In the genomic region with DNA sequence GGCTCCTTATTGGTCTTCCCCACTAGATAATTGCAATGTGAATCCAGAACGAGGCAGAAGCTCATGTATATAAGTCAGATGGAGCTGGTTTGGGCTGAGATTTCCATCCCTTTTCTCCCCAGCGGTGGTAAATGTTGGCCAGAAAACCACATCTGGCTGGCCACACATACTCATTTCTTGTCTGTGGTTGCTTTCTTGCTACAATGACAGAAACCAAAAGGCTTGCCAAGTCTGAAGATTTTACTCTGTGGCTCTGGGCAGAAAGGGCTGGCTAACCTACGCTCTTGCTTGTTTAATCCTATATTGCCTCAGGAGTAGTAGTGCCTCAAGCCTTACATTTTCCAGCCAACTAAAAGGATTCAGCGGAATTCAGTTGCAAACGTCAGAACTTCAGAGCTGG, we compare ENCODE assay signal across 16 mouse cellular contexts.
"Had no signal": no experiment of that assay in that cellular context is flagged by ENCODE, and none has a peak within 500 bp of the region (broad histone marks: within the 10 kb centered on the region; RNA-seq: fewer than 3 reads in every experiment).

No protein-coding gene starts in this region.

- ATAC-seq: lung, postnatal 0 days had no signal

- H3K9ac ChIP-seq: limb, embryonic 13.5 days; liver, embryonic 15.5 days; neural tube, embryonic 12.5 days had no signal

- H3K27me3 ChIP-seq: limb, embryonic 13.5 days; liver, embryonic 15.5 days; neural tube, embryonic 12.5 days had no signal

- H3K27ac ChIP-seq: layer of hippocampus, adult 2 months; limb, embryonic 13.5 days; liver, embryonic 15.5 days; neural tube, embryonic 12.5 days had no signal

- DNase-seq: kidney, adult 9 months; kidney, postnatal 10 days; kidney, postnatal 4 days; lung, adult 2 months; lung, postnatal 36 days; midbrain, embryonic 14.5 days; retina, postnatal 1 day; right cerebral cortex, postnatal 4 days; spleen, adult 18-20 months; thymus, postnatal 36 days had no signal

- H3K9me3 ChIP-seq: limb, embryonic 13.5 days; liver, embryonic 15.5 days; neural tube, embryonic 12.5 days had no signal

- H3K36me3 ChIP-seq: liver, embryonic 15.5 days had no signal

- H3K4me3 ChIP-seq: layer of hippocampus, adult 2 months; limb, embryonic 13.5 days; liver, embryonic 15.5 days; neural tube, embryonic 12.5 days had no signal

- H3K4me2 ChIP-seq: limb, embryonic 13.5 days; liver, embryonic 11.5 days; liver, embryonic 15.5 days; neural tube, embryonic 12.5 days had no signal
